Mouse (Mus musculus): ENCODE measurements around the gene Zkscan2. TPM values are rescaled to one million over a fixed set of nuclear protein-coding genes. Genes with fewer than 3 reads are reported as not detected.

Gene Zkscan2
- polyA plus RNA-seq (2015; fragmentation: Nextera tagmentation; extraction: Ambion mirVana) = 1.8 and 2.1 TPM in 2 replicates

GRCm38 (mm10) chr7:123500239-123501219, at the start of gene Zkscan2:
Gene Zkscan2 (minus strand): TSS chr7:123500449.
- H3K36me3 ChIP-seq = no peaks in the 10 kb centered on the region
- H3K9ac ChIP-seq = peak within 1 kb of the TSS; percentile 48
- 2% methylated on average over 71 of the region's 71 CpGs for WGBS
- peak within 1 kb of the TSS; percentile 96 for H3K4me2 ChIP-seq (replicated peaks)
- peak within 1 kb of the TSS; percentile 58 for H3K4me3 ChIP-seq (replicated peaks)
- no peak within 1 kb of the TSS for H3K27ac ChIP-seq
- peak; percentile 95 for ATAC-seq
- H3K4me1 ChIP-seq (replicated peaks) = peaks cover 5% of the 10 kb centered on the region; the same call in 1 of the 2 replicates
- no peaks in the 10 kb centered on the region for H3K27me3 ChIP-seq (replicated peaks)
- H3K9me3 ChIP-seq = no peaks in the 10 kb centered on the region

DNA sequence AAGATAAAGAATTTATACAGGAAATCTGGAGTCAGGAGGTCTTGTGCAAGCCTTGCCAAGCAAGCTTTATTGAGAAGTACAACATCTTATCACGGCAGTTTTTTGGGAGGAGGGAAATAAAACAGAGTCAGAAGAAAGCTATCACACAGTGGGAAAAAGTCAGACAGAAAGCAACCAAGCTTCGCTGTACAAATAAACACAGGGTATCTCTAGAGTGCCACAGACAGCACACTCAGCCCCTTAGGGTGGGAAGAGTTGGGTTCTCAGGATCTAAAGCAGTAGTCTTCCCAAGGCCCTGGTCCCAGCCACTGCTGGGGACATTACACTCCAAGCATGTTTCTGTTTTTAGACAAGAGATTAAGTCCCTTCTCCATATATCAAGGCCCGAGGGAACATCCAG, 28.9 kb upstream of the Zkscan2 start:
- no peak for ATAC-seq
- Histone ChIP-seq H3K9me3 (no peaks in the 10 kb centered on the region), H3K36me3 (no peaks in the 10 kb centered on the region), H3K27me3 (replicated peaks) (no peaks in the 10 kb centered on the region), H3K4me3 (replicated peaks) (no peak overlapping the region), H3K4me2 (replicated peaks) (no peak overlapping the region), H3K27ac (no peak overlapping the region), H3K4me1 (replicated peaks) (no peaks in the 10 kb centered on the region), H3K9ac (no peak overlapping the region)
- WGBS = 68% methylated on average over 3 of the region's 3 CpGs

GRCm38 (mm10) chr7:123525761-123526160, 25.5 kb upstream of the Zkscan2 start:
- H3K9me3 ChIP-seq = no peaks in the 10 kb centered on the region

DNA sequence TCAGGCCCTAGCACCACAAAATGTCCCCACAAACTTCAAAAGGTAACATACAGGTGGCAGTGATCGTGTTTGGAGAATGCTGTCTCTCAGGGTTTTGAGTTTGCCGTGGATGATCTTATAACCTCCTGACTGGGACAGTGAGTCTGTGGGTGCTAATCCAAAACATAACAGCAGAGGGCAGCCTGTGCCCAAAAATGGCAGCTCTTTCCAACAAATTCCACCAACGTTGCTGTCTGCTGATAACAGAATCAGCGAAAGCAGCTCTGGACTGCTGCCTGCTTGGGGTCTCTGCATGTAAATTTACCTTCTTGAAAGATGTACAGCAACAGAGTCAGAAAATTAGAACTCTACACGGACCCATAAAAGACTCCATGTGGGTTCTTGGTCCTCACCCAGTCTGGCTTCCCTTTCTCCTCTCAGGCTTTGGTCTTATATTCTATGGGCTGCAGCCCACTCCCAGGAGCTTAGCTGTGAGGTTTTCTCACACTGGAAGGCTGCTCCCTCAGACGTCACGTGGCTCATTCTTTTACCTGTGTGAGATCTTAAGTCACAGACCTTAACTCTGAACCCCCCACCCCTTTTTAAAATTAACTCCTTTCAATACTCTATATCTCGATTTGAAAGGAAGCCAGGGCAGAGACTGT, 24.1 kb upstream of the Zkscan2 start:
- no peak overlapping the region for H3K27ac ChIP-seq
- H3K36me3 ChIP-seq = no peaks in the 10 kb centered on the region
- ATAC-seq = no peak
- no peaks in the 10 kb centered on the region for H3K9me3 ChIP-seq
- 18% methylated on average over 8 of the region's 8 CpGs for WGBS
- H3K4me3 ChIP-seq (replicated peaks) = no peak overlapping the region
- no peaks in the 10 kb centered on the region for H3K27me3 ChIP-seq (replicated peaks)
- no peaks in the 10 kb centered on the region for H3K4me1 ChIP-seq (replicated peaks)
- H3K9ac ChIP-seq = no peak overlapping the region
- no peak overlapping the region for H3K4me2 ChIP-seq (replicated peaks)

More at GRCm38 (mm10) chr7:123525761-123526160, 25.5 kb upstream of the Zkscan2 start:
- Histone ChIP-seq H3K9ac (no peak overlapping the region), H3K27me3 (replicated peaks) (no peaks in the 10 kb centered on the region), H3K36me3 (no peaks in the 10 kb centered on the region), H3K4me2 (replicated peaks) (no peak overlapping the region), H3K4me1 (replicated peaks) (no peaks in the 10 kb centered on the region), H3K27ac (no peak overlapping the region), H3K4me3 (replicated peaks) (no peak overlapping the region)
- no peak for ATAC-seq
- 22% methylated on average over 10 of the region's 10 CpGs for WGBS

DNA sequence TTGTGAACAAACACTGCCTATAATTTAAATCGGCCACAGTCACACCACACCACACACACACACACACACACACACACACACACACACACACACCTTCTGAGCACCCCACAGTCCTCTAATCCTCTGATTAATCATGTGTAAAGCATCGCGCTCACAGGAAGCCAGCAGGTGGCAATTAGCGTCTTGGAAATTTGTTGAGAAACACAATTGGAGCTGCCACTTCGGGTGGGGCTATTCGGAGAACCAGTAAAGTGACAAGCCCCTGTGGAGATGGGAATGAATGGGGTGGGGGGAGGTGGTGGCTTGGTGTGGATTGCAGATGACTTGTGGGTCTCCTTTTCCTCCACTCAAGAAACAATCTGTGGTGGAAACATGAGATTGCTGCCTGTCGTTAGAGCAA, 7.7 kb upstream of the Zkscan2 start:
- no peak overlapping the region for H3K27ac ChIP-seq
- ATAC-seq = no peak
- H3K27me3 ChIP-seq (replicated peaks) = no peaks in the 10 kb centered on the region
- no peaks in the 10 kb centered on the region for H3K36me3 ChIP-seq
- H3K4me3 ChIP-seq (replicated peaks) = no peak overlapping the region
- WGBS = 86% methylated on average over 7 of the region's 7 CpGs
- no peak overlapping the region for H3K4me2 ChIP-seq (replicated peaks)
- no peaks in the 10 kb centered on the region for H3K9me3 ChIP-seq
- H3K9ac ChIP-seq = no peak overlapping the region
- H3K4me1 ChIP-seq (replicated peaks) = no peaks in the 10 kb centered on the region

- H3K4me3 ChIP-seq (replicated peaks) = no peak overlapping the region
- 6% methylated on average over 1 of the region's 1 CpGs for WGBS
- no peak overlapping the region for H3K27ac ChIP-seq
- no peaks in the 10 kb centered on the region for H3K27me3 ChIP-seq (replicated peaks)
- H3K36me3 ChIP-seq = no peaks in the 10 kb centered on the region
- ATAC-seq = no peak
- no peak overlapping the region for H3K9ac ChIP-seq
- H3K4me1 ChIP-seq (replicated peaks) = peaks cover 5% of the 10 kb centered on the region; the same call in 1 of the 2 replicates
- no peaks in the 10 kb centered on the region for H3K9me3 ChIP-seq
- no peak overlapping the region for H3K4me2 ChIP-seq (replicated peaks)
Measured at GRCm38 (mm10) chr7:123503358-123503757, 3.1 kb upstream of the Zkscan2 start.

GRCm38 (mm10) chr7:123499481-123500238, 589 bp downstream of the Zkscan2 start:
- H3K4me1 ChIP-seq (replicated peaks) = peaks cover 5% of the 10 kb centered on the region; the same call in 1 of the 2 replicates
- no peak overlapping the region for H3K27ac ChIP-seq
- H3K36me3 ChIP-seq = no peaks in the 10 kb centered on the region
- peak overlapping the region; percentile 96 for H3K4me2 ChIP-seq (replicated peaks)
- peak; percentile 8; the same call in 1 of the 2 replicates for ATAC-seq
- H3K9me3 ChIP-seq = no peaks in the 10 kb centered on the region
- peak overlapping the region; percentile 48 for H3K9ac ChIP-seq
- peak overlapping the region; percentile 58 for H3K4me3 ChIP-seq (replicated peaks)
- H3K27me3 ChIP-seq (replicated peaks) = no peaks in the 10 kb centered on the region
- WGBS = 38% methylated on average over 19 of the region's 19 CpGs

DNA sequence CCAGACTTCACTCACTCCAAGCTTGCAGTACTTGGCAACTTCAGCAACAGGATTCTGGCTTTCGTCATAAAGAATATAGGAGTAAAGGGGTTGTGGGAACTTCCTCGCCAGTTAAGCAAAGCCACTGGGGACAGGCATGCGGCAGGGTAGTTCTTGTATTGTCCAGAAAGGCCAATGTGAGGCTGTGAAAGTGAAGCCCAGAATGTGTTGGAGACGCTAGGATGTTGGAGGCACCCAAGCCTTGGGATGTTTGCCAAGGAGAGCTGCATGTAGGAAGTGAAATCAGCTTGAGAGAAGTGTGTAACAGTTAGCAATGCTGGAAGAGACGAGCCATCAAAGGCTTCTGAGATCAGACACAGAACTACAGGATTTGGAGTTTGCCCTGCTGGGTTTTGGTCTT, 12.5 kb downstream of the Zkscan2 start:
- Histone ChIP-seq H3K9ac (no peak overlapping the region), H3K4me2 (replicated peaks) (no peak overlapping the region), H3K36me3 (no peaks in the 10 kb centered on the region), H3K9me3 (no peaks in the 10 kb centered on the region), H3K27me3 (replicated peaks) (no peaks in the 10 kb centered on the region), H3K4me3 (replicated peaks) (no peak overlapping the region), H3K4me1 (replicated peaks) (no peaks in the 10 kb centered on the region), H3K27ac (no peak overlapping the region)
- 66% methylated on average over 5 of the region's 5 CpGs for WGBS
- no peak for ATAC-seq

GRCm38 (mm10) chr7:123467961-123468360, 32.3 kb downstream of the Zkscan2 start:
- Histone ChIP-seq H3K27me3 (replicated peaks) (no peaks in the 10 kb centered on the region), H3K9ac (no peak overlapping the region), H3K9me3 (no peaks in the 10 kb centered on the region), H3K4me1 (replicated peaks) (no peaks in the 10 kb centered on the region), H3K27ac (no peak overlapping the region), H3K4me3 (replicated peaks) (no peak overlapping the region), H3K4me2 (replicated peaks) (no peak overlapping the region), H3K36me3 (no peaks in the 10 kb centered on the region)
- 90% methylated on average over 1 of the region's 1 CpGs for WGBS
- ATAC-seq = no peak

DNA sequence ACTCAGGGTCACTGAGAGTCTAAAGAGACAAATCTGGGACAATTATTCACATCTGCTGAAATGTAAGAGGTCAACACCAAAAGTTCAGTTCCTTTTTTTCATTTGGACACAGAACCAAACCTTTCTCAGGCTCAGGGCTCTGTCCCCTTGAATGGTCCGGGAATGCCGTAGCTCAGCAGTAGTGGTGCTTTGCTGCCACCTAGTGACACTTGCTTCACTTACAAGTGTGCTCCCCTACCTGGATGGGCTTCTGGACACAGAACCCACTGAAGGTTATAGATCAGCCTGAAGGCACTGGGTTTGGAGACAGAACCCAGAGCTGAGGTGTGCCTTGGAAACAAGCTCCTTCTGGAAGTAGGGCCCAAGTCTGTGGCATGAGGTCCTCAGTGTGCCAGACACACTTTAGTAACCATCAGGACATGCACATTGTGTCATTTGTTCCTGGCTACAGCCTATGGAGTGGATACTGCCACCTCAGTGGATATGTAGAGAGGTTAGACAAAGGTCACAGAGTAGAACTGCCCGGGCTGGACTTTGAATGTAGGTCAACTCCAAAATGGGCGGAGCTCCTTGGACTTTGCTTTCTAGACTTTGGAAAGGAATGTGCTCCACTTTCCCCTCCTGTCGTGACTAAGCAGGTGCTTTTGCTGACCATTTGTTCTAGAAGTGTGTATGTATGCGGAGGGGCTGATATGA, 34.4 kb downstream of the Zkscan2 start:
- Histone ChIP-seq H3K9ac (no peak overlapping the region), H3K9me3 (no peaks in the 10 kb centered on the region), H3K27ac (no peak overlapping the region), H3K4me1 (replicated peaks) (no peaks in the 10 kb centered on the region; the same call in 1 of the 2 replicates), H3K4me3 (replicated peaks) (no peak overlapping the region), H3K4me2 (replicated peaks) (no peak overlapping the region), H3K27me3 (replicated peaks) (no peaks in the 10 kb centered on the region), H3K36me3 (no peaks in the 10 kb centered on the region)
- 34% methylated on average over 6 of the region's 6 CpGs for WGBS
- ATAC-seq = 0 out of 2 replicates have a peak, but pooled peaks have one; percentile 37

DNA sequence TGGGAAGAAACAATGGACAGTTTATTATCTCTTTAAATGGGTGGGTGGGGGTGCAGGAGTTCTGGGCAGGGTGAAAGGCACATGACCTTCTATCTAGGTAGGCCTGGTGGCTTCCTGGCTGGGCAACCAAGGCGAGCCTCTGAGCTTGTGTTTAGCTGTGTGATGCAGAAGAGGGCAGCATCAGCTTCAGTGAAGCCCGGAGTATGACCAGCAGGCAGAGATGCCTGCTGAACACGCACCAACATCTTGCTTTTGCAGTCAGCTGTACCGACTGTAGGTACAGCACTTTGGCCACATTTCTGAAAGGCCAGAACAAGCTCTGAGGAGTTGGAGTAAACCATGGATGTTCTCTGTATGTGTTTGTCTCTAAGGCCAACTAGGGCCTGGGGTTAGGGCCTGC, 36.7 kb downstream of the Zkscan2 start:
- Histone ChIP-seq H3K9me3 (no peaks in the 10 kb centered on the region), H3K4me2 (replicated peaks) (no peak overlapping the region), H3K4me1 (replicated peaks) (no peaks in the 10 kb centered on the region; the same call in 1 of the 2 replicates), H3K27me3 (replicated peaks) (no peaks in the 10 kb centered on the region), H3K4me3 (replicated peaks) (no peak overlapping the region), H3K36me3 (no peaks in the 10 kb centered on the region), H3K27ac (no peak overlapping the region), H3K9ac (no peak overlapping the region)
- 83% methylated on average over 4 of the region's 4 CpGs for WGBS
- no peak for ATAC-seq

All from intestine, embryonic 15.5 days (tissue).